Mouse (Mus musculus): ENCODE measurements around the gene Cpsf6. TPM values are rescaled to one million over a fixed set of nuclear protein-coding genes. Genes with fewer than 3 reads are reported as not detected.

Gene Cpsf6
- 7.4 TPM for polyA plus RNA-seq (2015; fragmentation: Illumina TruSeq; extraction: RNeasy Lipid Tissue Mini Kit (QIAGEN cat#74804); ENCODE audit: insufficient read depth, low read depth, low replicate concordance)

DNA sequence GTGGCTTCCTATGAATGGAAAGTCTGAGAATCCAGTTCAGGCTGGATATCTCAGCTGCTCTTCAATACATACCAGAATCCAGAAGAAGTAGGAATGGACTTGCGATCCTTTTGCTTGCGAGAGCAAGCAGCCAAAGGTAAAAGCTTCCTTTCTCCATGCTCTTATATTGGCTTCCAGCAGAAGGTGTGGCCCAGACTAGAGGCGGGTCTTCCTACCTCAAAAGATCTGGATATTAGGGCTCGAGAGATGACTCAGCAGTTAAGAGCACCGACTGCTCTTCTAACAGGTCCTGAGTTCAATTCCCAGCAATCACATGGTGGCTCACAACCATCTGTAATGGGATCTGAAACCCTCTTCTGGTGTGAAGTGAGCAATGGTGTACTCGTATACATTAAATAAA lies at the start of gene Cpsf6:
Cpsf6 (minus strand) TSS at position 108 of the 400 bp plus-strand sequence.

Other genes starting within 250 kb of the Cpsf6 start
- 4.6 TPM for gene Frs2, start 231.5 kb downstream of the Cpsf6 start, polyA plus RNA-seq (2015; fragmentation: Illumina TruSeq; extraction: RNeasy Lipid Tissue Mini Kit (QIAGEN cat#74804); ENCODE audit: insufficient read depth, low read depth, low replicate concordance)
- gene Yeats4, start 155.5 kb downstream of the Cpsf6 start, polyA plus RNA-seq (2015; fragmentation: Illumina TruSeq; extraction: RNeasy Lipid Tissue Mini Kit (QIAGEN cat#74804); ENCODE audit: insufficient read depth, low read depth, low replicate concordance): 8.6 TPM
- not detected for gene 9530003J23Rik, start 141.3 kb downstream of the Cpsf6 start, polyA plus RNA-seq (2015; fragmentation: Illumina TruSeq; extraction: RNeasy Lipid Tissue Mini Kit (QIAGEN cat#74804); ENCODE audit: insufficient read depth, low read depth, low replicate concordance)
- gene Lyz2, start 97.7 kb downstream of the Cpsf6 start, polyA plus RNA-seq (2015; fragmentation: Illumina TruSeq; extraction: RNeasy Lipid Tissue Mini Kit (QIAGEN cat#74804); ENCODE audit: insufficient read depth, low read depth, low replicate concordance): 150 TPM
- 4.7 TPM for gene Lyz1, start 87.1 kb downstream of the Cpsf6 start, polyA plus RNA-seq (2015; fragmentation: Illumina TruSeq; extraction: RNeasy Lipid Tissue Mini Kit (QIAGEN cat#74804); ENCODE audit: insufficient read depth, low read depth, low replicate concordance)
- 1.6 TPM for gene Cpm, start 249.5 kb upstream of the Cpsf6 start, polyA plus RNA-seq (2015; fragmentation: Illumina TruSeq; extraction: RNeasy Lipid Tissue Mini Kit (QIAGEN cat#74804); ENCODE audit: insufficient read depth, low read depth, low replicate concordance)